Mouse (Mus musculus) stomach, postnatal 0 days (tissue): ENCODE measurements around the gene Psmd1. TPM values are rescaled to one million over a fixed set of nuclear protein-coding genes. Genes with fewer than 3 reads are reported as not detected.
"Not testable (repeated sequence)": the region's sequence is repeated elsewhere in the genome, so short reads cannot be mapped to it uniquely, and the experiment has no call there.

Experiments used
- ATAC-seq: fragments of 200-750 bp; cut with Nextera tagmentation; 2 replicates; pipeline ENCODE4 v1.8.0; 2017; ENCODE audit not compliant: low FRiP score, low TSS enrichment
- DNase-seq: peaks from one replicate; pipeline ENCODE4 v3.0.0-alpha.2; 2016; ENCODE audit warnings: low spot score
- H3K27ac ChIP-seq: fragments of 300-500 bp; sonication (generic); replicated peaks from 2 replicates; pipeline ENCODE4 v1.5.1; 2014; ENCODE audit warnings: mild to moderate bottlenecking, control low read depth
- H3K27me3 ChIP-seq: fragments of 300-500 bp; sonication (generic); 2 replicates; pipeline ENCODE4 v1.6.1; 2014; ENCODE audit warnings: low read length; ENCODE audit not compliant: control insufficient read depth, insufficient read depth
- H3K36me3 ChIP-seq: fragments of 300-500 bp; sonication (generic); 2 replicates; pipeline ENCODE4 v1.6.1; 2014; ENCODE audit warnings: low read length, mixed read lengths; ENCODE audit not compliant: control insufficient read depth, insufficient read depth
- H3K4me1 ChIP-seq: fragments of 300-500 bp; sonication (generic); replicated peaks from 2 replicates; pipeline ENCODE4 v1.6.1; 2014; ENCODE audit warnings: antibody characterized with exemption; ENCODE audit not compliant: control insufficient read depth, insufficient read depth
- H3K4me2 ChIP-seq: fragments of 300-500 bp; sonication (generic); replicated peaks from 2 replicates; pipeline ENCODE4 v1.6.1; 2014; ENCODE audit warnings: low read depth, mild to moderate bottlenecking, control low read depth, moderate library complexity
- H3K4me3 ChIP-seq: fragments of 300-500 bp; sonication (generic); 2 replicates; pipeline ENCODE4 v1.5.1; 2014; ENCODE audit warnings: low read depth, low read length, control low read depth
- H3K9ac ChIP-seq: fragments of 300-500 bp; sonication (generic); 2 replicates; pipeline ENCODE4 v1.6.1; 2014; ENCODE audit warnings: mild to moderate bottlenecking, low read length, control low read depth, mixed read lengths
- H3K9me3 ChIP-seq: fragments of 300-500 bp; sonication (generic); 2 replicates; pipeline ENCODE4 v1.6.1; 2016; ENCODE audit warnings: low read length; ENCODE audit not compliant: control insufficient read depth
- CTCF ChIP-seq: IDR thresholded peaks from 2 replicates; pipeline ENCODE4 v1.5.1; 2016; ENCODE audit warnings: antibody characterized with exemption, low read depth, mild to moderate bottlenecking, moderate library complexity
- EP300 ChIP-seq: optimal IDR thresholded peaks from 2 replicates; pipeline ENCODE3; 2016; ENCODE audit warnings: antibody characterized with exemption
- WGBS: fragments of 180-500 bp; shearing (Covaris S2); extraction: QIAGEN DNeasy Blood & Tissue Kit; methylation state at CpG from one replicate; pipeline ENCODE4 v1.1.7; 2014; 5-methylcytosine and 5-hydroxymethylcytosine counted together
- polyA plus RNA-seq: library from polyadenylated mRNA; unstranded; fragments of >200 nt; fragmentation: Nextera tagmentation; extraction: Ambion mirVana; gene quantifications from 2 replicates; pipeline ENCODE4 v1.2.1, GENCODE M21; 2015

Psmd1 gene
- polyA plus RNA-seq: 86.8 and 90.7 TPM in 2 replicates

DNA sequence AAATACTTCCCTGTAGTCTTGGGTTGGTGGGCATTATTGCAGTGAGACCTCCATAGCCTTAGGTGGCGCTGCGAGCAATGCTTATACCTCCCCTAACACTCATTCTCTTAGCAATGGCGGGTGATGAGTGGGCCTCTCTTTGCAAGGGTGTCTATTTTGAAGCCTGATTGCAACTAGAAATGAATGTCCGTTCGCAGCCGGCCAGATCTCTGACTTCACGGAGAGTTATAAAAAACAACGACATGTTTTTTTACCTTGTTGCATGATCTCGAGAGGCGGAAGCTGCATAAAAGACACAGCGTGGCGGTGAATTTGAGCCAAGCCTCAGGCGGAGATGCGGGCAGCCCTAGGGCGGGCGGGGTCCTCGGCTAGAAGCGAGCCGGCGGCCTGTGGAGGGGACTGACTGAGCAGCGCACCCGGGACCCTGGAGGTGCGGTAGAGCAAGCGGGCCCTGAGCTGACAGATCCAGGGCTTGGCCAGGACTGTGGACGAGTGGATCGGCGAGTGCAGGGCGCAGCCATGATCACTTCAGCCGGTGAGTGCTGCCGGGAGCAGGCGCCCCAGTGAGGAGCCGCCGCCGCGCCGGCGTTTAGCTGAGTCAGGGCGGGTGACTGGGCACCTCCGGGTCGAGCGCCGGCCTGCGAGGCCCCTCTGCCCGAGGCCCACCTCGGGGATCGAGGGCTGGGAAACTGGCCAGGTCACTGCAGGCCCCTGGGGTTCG is at the start of gene Psmd1:
Gene Psmd1 (plus strand): TSS at position 117 of the 721 bp plus-strand sequence.
- WGBS: under 1% methylated on average over 43 of the region's 47 CpGs
- DNase-seq (peak; percentile 92), ATAC-seq (peak; percentile 91)
- TF ChIP-seq EP300 (peak; percentile 93), CTCF (peak; percentile 91)
- Histone ChIP-seq H3K9me3 (no peaks in the 10 kb centered on the region), H3K36me3 (no peaks in the 10 kb centered on the region), H3K4me2 (peak within 1 kb of the TSS; percentile 87), H3K27me3 (no peaks in the 10 kb centered on the region), H3K27ac (peak within 1 kb of the TSS; percentile 77), H3K9ac (peak within 1 kb of the TSS; percentile 98), H3K4me1 (0 out of 2 replicates have a peak, but pooled peaks cover 3% of the 10 kb centered on the region), H3K4me3 (peak within 1 kb of the TSS; percentile 98)

DNA sequence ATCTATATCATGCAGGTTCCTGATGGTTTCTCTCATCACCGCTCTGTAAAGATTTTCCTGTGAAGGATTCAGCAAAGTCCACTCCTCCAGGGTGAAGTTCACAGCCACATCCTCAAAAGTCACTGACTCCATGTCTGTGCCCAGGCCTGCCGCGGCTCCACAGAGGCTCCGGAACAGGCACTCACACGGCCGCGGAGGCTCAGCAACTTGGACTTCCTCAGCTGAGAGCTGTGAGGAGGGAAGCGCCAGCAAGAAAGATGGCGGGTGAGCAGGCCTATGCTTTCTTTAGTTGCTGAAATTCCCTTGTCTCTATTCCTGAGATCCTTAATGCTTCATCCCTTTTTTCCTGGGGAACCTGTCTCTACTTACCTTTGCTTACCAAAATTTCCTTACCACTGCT is 48.4 kb upstream of the Psmd1 start:
- H3K36me3 ChIP-seq, H3K4me1 ChIP-seq, H3K9ac ChIP-seq, ATAC-seq, H3K27me3 ChIP-seq, H3K9me3 ChIP-seq, H3K4me2 ChIP-seq, H3K27ac ChIP-seq, DNase-seq, H3K4me3 ChIP-seq: not testable (repeated sequence)
- WGBS: 97% methylated on average over 9 of the region's 9 CpGs

DNA sequence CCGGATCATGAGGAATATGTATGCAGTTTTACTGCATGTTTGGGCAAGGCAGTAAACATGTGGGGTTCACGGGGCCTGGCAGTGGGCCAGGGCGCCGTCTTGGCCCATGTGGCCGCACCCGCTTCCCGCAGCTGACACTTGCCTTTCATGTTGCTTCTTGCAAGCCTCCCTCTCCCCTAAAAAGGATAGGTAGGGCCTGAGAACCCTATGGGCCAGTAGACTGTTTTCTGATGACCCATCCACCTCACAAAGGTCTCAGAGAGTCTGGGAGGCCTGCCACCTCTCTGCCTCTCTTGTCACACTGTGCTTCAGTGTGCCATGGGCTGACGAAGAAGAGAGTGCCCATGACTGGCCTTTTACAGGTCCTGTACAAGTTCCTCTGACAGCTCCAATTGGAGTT is 47.7 kb upstream of the Psmd1 start, which contains the start of gene Spata3:
Gene Spata3 (plus strand): TSS at position 301 of the 400 bp plus-strand sequence.
- H3K9ac ChIP-seq: no peak within 1 kb of the TSS
- no peaks in the 10 kb centered on the region for H3K36me3 ChIP-seq
- no peak within 1 kb of the TSS for H3K4me2 ChIP-seq
- no peak within 1 kb of the TSS for H3K4me3 ChIP-seq
- no peaks in the 10 kb centered on the region for H3K9me3 ChIP-seq
- H3K4me1 ChIP-seq: no peaks in the 10 kb centered on the region
- 75% methylated on average over 8 of the region's 8 CpGs for WGBS
- TF ChIP-seq EP300 (no peak), CTCF (no peak)
- H3K27ac ChIP-seq: no peak within 1 kb of the TSS
- peaks cover 3% of the 10 kb centered on the region; the same call in 1 of the 2 replicates for H3K27me3 ChIP-seq
- no peak for DNase-seq
- no peak for ATAC-seq

DNA sequence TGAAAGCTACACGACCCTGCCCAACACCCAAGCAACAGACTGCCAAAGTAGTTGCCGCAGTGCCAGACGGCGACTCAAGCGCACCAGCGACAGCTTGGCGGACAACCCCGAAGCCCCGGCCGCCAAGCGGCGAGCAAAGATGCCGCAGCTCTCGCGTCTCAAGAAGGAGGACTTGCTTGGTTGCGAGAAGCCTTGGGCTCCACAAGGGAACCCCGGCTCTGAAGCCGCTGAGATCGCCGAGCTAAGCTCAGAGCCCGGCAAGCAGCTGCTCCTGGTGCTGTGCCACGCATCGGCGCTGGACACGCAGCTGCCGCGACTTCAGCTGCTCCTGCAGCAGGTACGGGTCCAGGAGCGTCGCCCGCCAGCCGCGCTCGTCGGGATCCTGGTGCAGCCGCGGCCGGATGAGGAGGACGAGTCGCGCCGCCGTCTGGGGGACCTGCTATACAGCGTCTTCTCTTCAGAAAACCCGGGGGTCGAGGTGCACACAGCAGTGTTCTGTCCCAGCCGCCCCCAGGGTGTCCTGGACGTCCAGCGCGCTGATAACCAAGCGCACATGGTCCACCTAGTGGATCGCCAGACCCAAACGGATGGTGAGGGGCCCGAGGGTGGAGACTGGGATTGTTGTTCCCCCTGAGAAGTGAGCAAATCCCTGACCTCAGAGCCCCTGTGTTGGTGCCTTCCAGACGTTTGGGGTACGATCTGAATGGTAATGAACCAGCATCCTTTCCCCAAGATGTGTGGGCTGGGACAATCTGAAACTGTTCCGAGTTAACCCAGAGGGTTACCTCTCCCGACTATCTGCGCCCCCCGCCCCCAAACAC is 45.7 kb upstream of the Psmd1 start:
- Histone ChIP-seq H3K27ac (no peak overlapping the region), H3K36me3 (no peaks in the 10 kb centered on the region), H3K4me1 (no peaks in the 10 kb centered on the region), H3K9ac (peak overlapping the region; percentile 55), H3K27me3 (peaks cover 3% of the 10 kb centered on the region; the same call in 1 of the 2 replicates), H3K4me2 (peak overlapping the region; percentile 86), H3K4me3 (peak overlapping the region; percentile 45), H3K9me3 (no peaks in the 10 kb centered on the region)
- TF ChIP-seq CTCF (peak; percentile 50; the same call in 1 of the 2 replicates), EP300 (no peak)
- WGBS: 3% methylated on average over 60 of the region's 60 CpGs
- DNase-seq: peak; percentile 74
- ATAC-seq: peak; percentile 54; the same call in 1 of the 2 replicates

DNA sequence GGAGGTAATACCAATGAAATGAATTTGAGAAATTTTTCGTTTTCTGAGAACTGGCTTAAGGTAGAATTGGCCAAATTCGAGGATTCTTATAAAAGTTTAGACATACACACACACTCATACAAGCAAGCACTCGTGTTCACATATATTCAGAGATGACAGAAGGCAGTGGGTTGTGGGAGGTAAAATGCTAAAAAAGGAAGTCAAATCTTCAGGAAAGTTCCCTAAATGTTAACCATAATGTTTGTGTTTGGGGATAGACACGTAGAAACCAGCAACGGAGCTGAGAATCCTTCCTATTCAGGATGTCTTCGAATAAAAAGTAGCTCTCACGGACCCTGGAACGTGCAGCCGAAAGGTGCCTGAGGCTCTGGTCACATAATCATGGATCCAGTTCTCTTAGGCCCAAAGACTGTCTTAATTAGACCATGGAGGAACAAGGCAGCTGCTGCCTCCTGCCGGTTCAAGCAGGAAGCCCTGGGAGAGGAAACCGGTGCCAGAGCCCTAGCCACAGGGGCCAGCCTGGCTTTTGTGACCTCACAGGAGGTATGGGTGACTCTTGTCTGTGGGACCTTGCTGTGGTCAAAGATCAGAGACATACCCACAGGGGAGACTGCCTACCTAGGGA is 42.7 kb upstream of the Psmd1 start:
- no peak overlapping the region for H3K4me2 ChIP-seq
- ATAC-seq (no peak), DNase-seq (peak; percentile 22)
- no peak overlapping the region for H3K4me3 ChIP-seq
- H3K27ac ChIP-seq: no peak overlapping the region
- no peaks in the 10 kb centered on the region for H3K36me3 ChIP-seq
- no peaks in the 10 kb centered on the region for H3K4me1 ChIP-seq
- 72% methylated on average over 11 of the region's 11 CpGs for WGBS
- no peaks in the 10 kb centered on the region for H3K9me3 ChIP-seq
- H3K9ac ChIP-seq: no peak overlapping the region
- H3K27me3 ChIP-seq: peaks cover 3% of the 10 kb centered on the region; the same call in 1 of the 2 replicates
- TF ChIP-seq EP300 (no peak), CTCF (peak; percentile 54)
